14 mouse cellular contexts compared by ENCODE assay signal in genomic region chr17:84405616-84406015, GRCm38 (mm10).
DNase-seq lines count a peak whose midpoint lies in the region; ATAC-seq lines count a peak whose summit lies in the region.
"Had no signal": no experiment of that assay in that cellular context is flagged by ENCODE, and none has a peak within 500 bp of the region (broad histone marks: within the 10 kb centered on the region; RNA-seq: fewer than 3 reads in every experiment).

No protein-coding gene starts in this region.

- intact Hi-C loops in heart, postnatal 36 days (cut with DNase I), result no loop called here

- no peaks in the 10 kb centered on the region for H3K9me3 ChIP-seq in heart, embryonic 12.5 days (replicated peaks)
- H3K9me3 ChIP-seq: forebrain, embryonic 10.5 days; hindbrain, embryonic 10.5 days; liver, embryonic 13.5 days had no signal

- no peak overlapping the region for H3K4me2 ChIP-seq in heart, embryonic 12.5 days
- H3K4me2 ChIP-seq: liver, embryonic 13.5 days had no signal

- H3K36me3 ChIP-seq in heart, embryonic 12.5 days, result peaks cover 7% of the 10 kb centered on the region; the same call in 1 of the 2 replicates

- no peak overlapping the region for H3K4me3 ChIP-seq in heart, embryonic 12.5 days
- H3K4me3 ChIP-seq: forebrain, embryonic 10.5 days; hindbrain, embryonic 10.5 days; liver, embryonic 13.5 days had no signal

- H3K27me3 ChIP-seq in heart, embryonic 12.5 days (replicated peaks), result no peaks in the 10 kb centered on the region
- H3K27me3 ChIP-seq: liver, embryonic 13.5 days had no signal

- H3K27ac ChIP-seq in heart, embryonic 12.5 days (ENCODE audit: poor library complexity, severe bottlenecking), result no peak overlapping the region
- H3K27ac ChIP-seq: forebrain, embryonic 10.5 days; hindbrain, embryonic 10.5 days; liver, embryonic 13.5 days had no signal

- peak; percentile 63 to 79 for DNase-seq in heart, adult 18-20 months
- DNase-seq in MN1 (ENCODE audit: low spot score), result peak; percentile 28
- peak; percentile 84 for DNase-seq in adrenal gland, postnatal 14 days
- peak; percentile 23 to 44 for DNase-seq in heart, postnatal 36 days
- DNase-seq in embryo, embryonic 10.5 days (ENCODE audit: low spot score), result no peak
- DNase-seq in Muller cell, postnatal 12 days (ENCODE audit: inconsistent ontology term), result no peak
- DNase-seq: cerebellum, adult 9-11 months; kidney, postnatal 25 days; liver, embryonic 13.5 days; thymus, adult 2 months had no signal

- no peak overlapping the region for H3K9ac ChIP-seq in heart, embryonic 12.5 days
- H3K9ac ChIP-seq: liver, embryonic 13.5 days had no signal

- WGBS in heart, embryonic 12.5 days, result 80% methylated on average over 6 of the region's 6 CpGs

- H3K4me1 ChIP-seq in heart, embryonic 12.5 days (replicated peaks), result no peaks in the 10 kb centered on the region
- H3K4me1 ChIP-seq: forebrain, embryonic 10.5 days; hindbrain, embryonic 10.5 days; liver, embryonic 13.5 days had no signal

- no peak for ATAC-seq in heart, embryonic 12.5 days (ENCODE audit: insufficient number of reproducible peaks, low FRiP score)
- ATAC-seq: intestine, embryonic 16.5 days had no signal

Comparison
In these comparisons a context has a peak if more than half of its experiments do, and no peak if none do; other contexts are left out.
1. DNase-seq: peak in heart, adult 18-20 months (2 of 2), MN1 (single experiment), adrenal gland, postnatal 14 days (single experiment) and heart, postnatal 36 days (2 of 2); none in embryo, embryonic 10.5 days (single experiment) and Muller cell, postnatal 12 days (single experiment).